17 mouse cellular contexts compared by ENCODE assay signal in genomic region chr11:65734656-65735055, GRCm38 (mm10). TPM values are rescaled to one million over a fixed set of nuclear protein-coding genes. Genes with fewer than 3 reads are reported as not detected.
DNase-seq lines count a peak whose midpoint lies in the region; ATAC-seq lines count a peak whose summit lies in the region.
"Had no signal": no experiment of that assay in that cellular context is flagged by ENCODE, and none has a peak within 500 bp of the region (broad histone marks: within the 10 kb centered on the region; RNA-seq: fewer than 3 reads in every experiment).

No protein-coding gene starts in this region.

- DNase-seq in thymus, postnatal 14 days: peak; percentile 9
- DNase-seq in thymus, postnatal 0 days (ENCODE audit: low spot score): no peak
- no peak for DNase-seq in Muller cell, postnatal 12 days (ENCODE audit: inconsistent ontology term)
- DNase-seq: adrenal gland, adult 2 months; cerebellum, postnatal 10 days; gastrocnemius, postnatal 36 days; lung, embryonic 14.5 days; right cerebral cortex, postnatal 14 days had no signal

- H3K4me3 ChIP-seq in intestine, embryonic 16.5 days (ENCODE audit: low read length): no peak overlapping the region
- no peak overlapping the region for H3K4me3 ChIP-seq in kidney, embryonic 16.5 days (ENCODE audit: low read length)
- H3K4me3 ChIP-seq in liver, embryonic 12.5 days: no peak overlapping the region
- H3K4me3 ChIP-seq: forebrain, embryonic 13.5 days; megakaryocyte, embryonic 14.5 days had no signal

- H3K27me3 ChIP-seq in intestine, embryonic 16.5 days (replicated peaks; ENCODE audit: control insufficient read depth, insufficient read depth, low read length): no peaks in the 10 kb centered on the region
- H3K27me3 ChIP-seq in kidney, embryonic 16.5 days (ENCODE audit: insufficient read depth, low read length): no peaks in the 10 kb centered on the region
- H3K27me3 ChIP-seq in liver, embryonic 12.5 days (replicated peaks): no peaks in the 10 kb centered on the region
- H3K27me3 ChIP-seq: forebrain, embryonic 13.5 days; megakaryocyte, embryonic 14.5 days had no signal

- peak; percentile 66 for ATAC-seq in intestine, embryonic 16.5 days
- peak; percentile 88 for ATAC-seq in kidney, embryonic 16.5 days (ENCODE audit: low FRiP score, low TSS enrichment)
- 0 out of 2 replicates have a peak, but pooled peaks have one; percentile 46 for ATAC-seq in megakaryocyte-erythroid progenitor cell, adult 5-6 weeks (replicated peaks; ENCODE audit: low FRiP score, low TSS enrichment, poor library complexity, severe bottlenecking)
- ATAC-seq in liver, embryonic 12.5 days: no peak
- no peak for ATAC-seq in erythroid progenitor cell, adult 5-6 weeks (replicated peaks; ENCODE audit: low FRiP score, poor library complexity, severe bottlenecking)
- ATAC-seq: forebrain, embryonic 13.5 days; hindbrain, postnatal 0 days had no signal

- WGBS in intestine, embryonic 16.5 days: 55% methylated on average over 7 of the region's 7 CpGs
- 66% methylated on average over 7 of the region's 7 CpGs for WGBS in kidney, embryonic 16.5 days
- 50% methylated on average over 7 of the region's 7 CpGs for WGBS in liver, embryonic 12.5 days (ENCODE audit: insufficient replicate concordance)

- H3K27ac ChIP-seq in intestine, embryonic 16.5 days (ENCODE audit: low read length): no peak overlapping the region
- H3K27ac ChIP-seq in kidney, embryonic 16.5 days (ENCODE audit: low read length): no peak overlapping the region
- no peak overlapping the region for H3K27ac ChIP-seq in liver, embryonic 12.5 days
- H3K27ac ChIP-seq: forebrain, embryonic 13.5 days; hindbrain, postnatal 0 days had no signal

- no peak overlapping the region for H3K4me2 ChIP-seq in intestine, embryonic 16.5 days (ENCODE audit: low read depth, low read length)
- no peak overlapping the region for H3K4me2 ChIP-seq in kidney, embryonic 16.5 days (replicated peaks; ENCODE audit: low read depth, low read length)
- no peak overlapping the region for H3K4me2 ChIP-seq in liver, embryonic 12.5 days
- H3K4me2 ChIP-seq: forebrain, embryonic 13.5 days; heart, embryonic 11.5 days; lung, embryonic 14.5 days had no signal

- H3K9ac ChIP-seq in intestine, embryonic 16.5 days (ENCODE audit: low read depth, low read length): no peak overlapping the region
- no peak overlapping the region for H3K9ac ChIP-seq in kidney, embryonic 16.5 days (replicated peaks; ENCODE audit: low read length)
- H3K9ac ChIP-seq in liver, embryonic 12.5 days: no peak overlapping the region
- H3K9ac ChIP-seq: forebrain, embryonic 13.5 days; lung, embryonic 14.5 days had no signal

- peaks cover 25% of the 10 kb centered on the region for H3K4me1 ChIP-seq in intestine, embryonic 16.5 days (ENCODE audit: control insufficient read depth, insufficient read depth, low read length)
- no peaks in the 10 kb centered on the region for H3K4me1 ChIP-seq in kidney, embryonic 16.5 days (ENCODE audit: insufficient read depth, low read length)
- peaks cover 53% of the 10 kb centered on the region for H3K4me1 ChIP-seq in liver, embryonic 12.5 days
- H3K4me1 ChIP-seq: forebrain, embryonic 13.5 days had no signal

- no peaks in the 10 kb centered on the region; the same call in 1 of the 2 replicates for H3K36me3 ChIP-seq in intestine, embryonic 16.5 days (ENCODE audit: control insufficient read depth, insufficient read depth, low read length)
- 0 out of 2 replicates have a peak, but pooled peaks cover 5% of the 10 kb centered on the region for H3K36me3 ChIP-seq in kidney, embryonic 16.5 days (ENCODE audit: insufficient read depth, low read length)
- H3K36me3 ChIP-seq in liver, embryonic 12.5 days: peaks cover 25% of the 10 kb centered on the region

- H3K9me3 ChIP-seq in intestine, embryonic 16.5 days (ENCODE audit: control insufficient read depth, low read length): no peaks in the 10 kb centered on the region
- H3K9me3 ChIP-seq in kidney, embryonic 16.5 days (ENCODE audit: low read length): no peaks in the 10 kb centered on the region
- no peaks in the 10 kb centered on the region for H3K9me3 ChIP-seq in liver, embryonic 12.5 days (replicated peaks)
- H3K9me3 ChIP-seq: forebrain, embryonic 13.5 days; megakaryocyte, embryonic 14.5 days had no signal

RNA-seq across cellular contexts. Expression of gene Map2k4, which starts 53.4 kb away (rescaled TPM):
- polyA plus RNA-seq in thymus, postnatal 0 days (2015; fragmentation: Nextera tagmentation; extraction: Ambion mirVana): 36.6 and 44.0 TPM in 2 replicates
- 50.6 and 50.9 TPM in 2 replicates for polyA plus RNA-seq in intestine, embryonic 16.5 days (2015; fragmentation: Nextera tagmentation; extraction: Ambion mirVana)
- polyA plus RNA-seq in kidney, embryonic 16.5 days (2015; fragmentation: Nextera tagmentation; extraction: Ambion mirVana): 60.2 and 63.9 TPM in 2 replicates
- 47.4 and 49.6 TPM in 2 replicates for total RNA-seq in megakaryocyte-erythroid progenitor cell, adult 5-6 weeks (2014; fragmentation: Nextera tagmentation)
- total RNA-seq in megakaryocyte-erythroid progenitor cell, adult 5-6 weeks (2017): 38.1 and 39.3 TPM in 2 replicates
- 43.6 and 44.3 TPM in 2 replicates for polyA plus RNA-seq in liver, embryonic 12.5 days (2016; fragmentation: Nextera tagmentation; extraction: Ambion mirVana)
- total RNA-seq in erythroid progenitor cell, adult 5-6 weeks (2015; ENCODE audit: low replicate concordance): 27.8 and 31.0 TPM in 2 replicates
- 20.7 and 30.2 TPM in 2 replicates for total RNA-seq in erythroid progenitor cell, adult 5-6 weeks (2017; ENCODE audit: low replicate concordance)

Comparison
In these comparisons a context has a peak if more than half of its experiments do, and no peak if none do; other contexts are left out.
1. ATAC-seq: peak in intestine, embryonic 16.5 days (single experiment), kidney, embryonic 16.5 days (single experiment) and megakaryocyte-erythroid progenitor cell, adult 5-6 weeks (single experiment); none in liver, embryonic 12.5 days (single experiment) and erythroid progenitor cell, adult 5-6 weeks (single experiment).